Mouse (Mus musculus): ENCODE data around the gene Kalrn.

Gene Kalrn

DNA sequence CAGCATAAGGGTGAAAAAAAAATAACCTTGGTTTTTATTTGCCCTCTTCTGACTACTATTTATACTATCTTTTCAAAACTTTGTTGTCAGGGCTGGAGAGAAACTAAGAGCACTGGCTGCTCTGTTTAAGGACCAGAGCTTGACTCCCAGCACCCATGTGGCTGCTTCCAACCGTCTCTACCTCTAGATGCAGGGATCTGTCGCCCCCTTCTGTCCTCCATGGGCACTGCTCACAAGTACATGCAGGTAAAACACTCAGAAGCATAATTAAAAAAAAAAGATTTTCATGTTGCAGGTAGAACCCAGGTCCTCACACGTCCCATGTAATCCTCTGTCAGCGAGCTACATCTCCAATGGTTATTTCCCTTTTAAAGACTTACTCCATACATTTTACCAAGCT, 499.4 kb downstream of the Kalrn start:
- DNase-seq (ENCODE audit: low spot score), result no peak

GRCm38 (mm10) chr16:34072136-34072535, 501.2 kb downstream of the Kalrn start:
- DNase-seq (ENCODE audit: low spot score), result no peak

DNA sequence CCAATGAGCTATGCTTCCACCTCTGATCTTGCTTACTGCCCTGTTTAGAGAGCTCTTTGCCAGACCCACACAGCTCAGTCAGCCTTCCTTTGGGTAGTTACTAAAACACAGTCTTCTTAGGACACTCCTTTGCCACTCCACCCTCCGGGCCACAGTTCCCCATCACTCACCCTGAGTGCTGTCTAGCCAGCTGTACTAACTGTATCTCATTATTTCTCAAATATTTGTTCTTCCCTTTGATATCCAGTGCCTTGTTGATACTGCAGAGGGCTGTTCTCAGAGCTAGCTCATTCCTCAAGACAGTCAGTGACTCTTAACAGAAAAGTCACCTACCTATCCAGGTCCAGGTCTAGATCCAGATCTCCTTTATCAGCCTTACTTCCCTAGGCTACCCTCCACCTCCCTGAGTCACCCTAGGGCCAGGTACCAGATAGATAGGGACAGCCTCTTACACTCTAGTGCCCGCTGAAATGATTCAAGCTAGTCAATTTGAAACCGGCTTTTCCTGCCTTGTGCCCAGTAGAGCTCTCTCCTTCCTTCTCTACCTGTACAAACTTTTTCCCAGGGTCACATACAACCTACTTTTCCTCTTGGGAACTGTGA, 502.0 kb downstream of the Kalrn start:
- no peak for DNase-seq (ENCODE audit: low spot score)

- DNase-seq (ENCODE audit: low spot score), result no peak
Observed at GRCm38 (mm10) chr16:34069481-34069880, 503.9 kb downstream of the Kalrn start.

DNA sequence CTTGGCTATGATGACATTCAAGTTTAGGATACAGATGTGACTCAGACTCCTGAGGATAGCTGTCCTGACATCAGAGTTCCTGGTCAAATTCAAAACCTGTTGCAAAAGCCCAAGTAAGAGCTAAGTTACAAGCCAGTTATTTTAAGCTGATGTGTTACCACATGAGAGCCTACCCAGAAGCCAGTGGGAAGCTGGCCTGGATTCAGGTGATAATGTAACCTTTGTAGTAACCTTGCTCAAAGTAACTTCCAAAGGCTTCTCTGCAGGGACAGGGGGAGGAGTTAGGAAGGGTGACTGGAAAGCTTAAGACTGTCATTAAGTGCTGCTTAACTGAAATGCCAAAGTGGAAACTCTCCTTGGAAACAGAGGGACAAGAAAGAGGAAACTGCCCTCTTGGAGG, 506.4 kb downstream of the Kalrn start:
- no peak for DNase-seq (ENCODE audit: low spot score)

DNA sequence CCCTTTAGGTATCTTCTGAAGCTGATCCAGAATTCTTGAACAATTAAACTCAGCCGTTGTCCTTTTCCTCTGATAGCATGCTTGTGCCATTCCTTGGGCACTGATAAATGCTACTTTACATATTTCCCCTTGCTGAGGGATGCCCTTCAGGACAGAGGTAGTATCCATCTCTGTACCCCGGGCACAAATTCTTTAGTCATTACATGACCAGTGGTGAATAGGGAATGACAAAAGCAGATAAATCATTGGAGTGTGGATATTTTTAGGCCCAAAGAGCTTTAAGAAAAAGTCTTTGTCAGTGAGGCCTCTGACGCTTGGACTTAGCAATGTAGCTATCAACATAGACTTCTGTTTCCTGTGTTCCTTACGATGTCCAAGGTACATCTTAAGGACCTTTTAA, 507.0 kb downstream of the Kalrn start:
- DNase-seq (ENCODE audit: low spot score), result no peak

DNA sequence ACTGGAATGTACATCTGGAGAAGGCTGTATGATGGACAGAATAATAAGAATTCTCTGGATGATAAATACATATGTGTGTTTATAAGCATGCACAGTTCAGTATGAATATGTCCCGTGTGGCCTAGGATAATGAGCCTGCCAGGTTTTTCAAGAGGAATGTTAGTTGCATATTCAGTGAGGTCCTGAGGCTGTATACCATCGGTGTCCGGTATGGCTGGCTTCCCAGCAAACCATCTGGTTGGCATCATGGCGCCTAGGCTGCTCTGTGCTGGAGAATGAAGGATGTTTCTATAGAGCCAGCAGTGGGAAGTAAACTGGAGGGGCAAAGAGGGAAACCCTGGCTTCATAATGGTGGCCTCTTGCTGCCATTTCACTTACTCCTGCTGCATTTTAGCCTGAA, 510.0 kb downstream of the Kalrn start:
- DNase-seq (ENCODE audit: low spot score), result no peak

- DNase-seq (ENCODE audit: low spot score), result no peak
Observed at GRCm38 (mm10) chr16:34061661-34062060, 511.7 kb downstream of the Kalrn start.

GRCm38 (mm10) chr16:34058611-34059010, 514.7 kb downstream of the Kalrn start:
- no peak for DNase-seq (ENCODE audit: low spot score)

DNA sequence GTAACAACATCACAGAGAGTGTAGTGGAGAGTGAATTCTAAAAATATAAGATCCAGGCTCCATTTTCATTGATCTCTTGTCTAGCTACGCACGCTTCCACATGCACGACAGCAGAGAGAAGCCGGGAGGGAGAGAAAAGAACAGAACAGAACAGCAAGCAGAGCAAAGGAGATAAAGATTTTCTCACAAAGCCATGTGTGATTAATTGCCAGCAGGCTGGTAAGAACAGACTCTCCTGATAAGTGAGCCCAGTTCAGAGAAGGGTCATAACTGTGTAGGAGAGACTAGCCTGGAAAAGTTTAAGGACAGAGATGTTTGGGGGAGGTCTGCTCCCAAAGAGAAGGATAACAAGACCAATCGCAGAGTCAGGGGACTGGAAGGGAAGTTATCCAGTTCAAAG, 515.9 kb downstream of the Kalrn start:
- DNase-seq (ENCODE audit: low spot score), result no peak

- no peak for DNase-seq (ENCODE audit: low spot score)
Observed at GRCm38 (mm10) chr16:34056418-34057111, 516.8 kb downstream of the Kalrn start.

DNA sequence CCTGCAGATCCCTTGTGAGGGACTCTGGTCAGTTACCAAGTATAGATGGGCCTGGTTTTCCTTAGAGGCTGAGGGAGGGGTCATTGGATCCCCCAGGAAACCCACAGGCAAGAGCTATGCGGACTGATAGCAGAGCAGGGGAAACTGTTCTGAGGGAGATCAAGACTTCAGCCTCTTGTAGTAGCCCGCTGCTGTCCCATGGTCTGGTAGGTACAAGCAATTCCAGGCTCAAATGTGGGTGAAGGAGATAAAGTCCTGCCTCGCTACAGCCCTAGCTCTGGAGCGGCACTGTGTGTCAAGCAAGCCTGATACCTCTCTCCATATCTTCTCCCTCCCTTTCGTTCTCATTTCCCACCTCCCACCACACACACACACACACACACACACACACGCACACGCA, 523.2 kb downstream of the Kalrn start:
- no peak for DNase-seq (ENCODE audit: low spot score)

GRCm38 (mm10) chr16:34049361-34049760, 524.0 kb downstream of the Kalrn start:
- DNase-seq (ENCODE audit: low spot score), result no peak

GRCm38 (mm10) chr16:34048232-34048631, 525.1 kb downstream of the Kalrn start:
- no peak for DNase-seq (ENCODE audit: low spot score)

- no peak for DNase-seq (ENCODE audit: low spot score)
Observed at GRCm38 (mm10) chr16:34047543-34047942, 525.8 kb downstream of the Kalrn start.

- DNase-seq (ENCODE audit: low spot score), result no peak
Observed at GRCm38 (mm10) chr16:34047006-34047360, 526.3 kb downstream of the Kalrn start.

DNA sequence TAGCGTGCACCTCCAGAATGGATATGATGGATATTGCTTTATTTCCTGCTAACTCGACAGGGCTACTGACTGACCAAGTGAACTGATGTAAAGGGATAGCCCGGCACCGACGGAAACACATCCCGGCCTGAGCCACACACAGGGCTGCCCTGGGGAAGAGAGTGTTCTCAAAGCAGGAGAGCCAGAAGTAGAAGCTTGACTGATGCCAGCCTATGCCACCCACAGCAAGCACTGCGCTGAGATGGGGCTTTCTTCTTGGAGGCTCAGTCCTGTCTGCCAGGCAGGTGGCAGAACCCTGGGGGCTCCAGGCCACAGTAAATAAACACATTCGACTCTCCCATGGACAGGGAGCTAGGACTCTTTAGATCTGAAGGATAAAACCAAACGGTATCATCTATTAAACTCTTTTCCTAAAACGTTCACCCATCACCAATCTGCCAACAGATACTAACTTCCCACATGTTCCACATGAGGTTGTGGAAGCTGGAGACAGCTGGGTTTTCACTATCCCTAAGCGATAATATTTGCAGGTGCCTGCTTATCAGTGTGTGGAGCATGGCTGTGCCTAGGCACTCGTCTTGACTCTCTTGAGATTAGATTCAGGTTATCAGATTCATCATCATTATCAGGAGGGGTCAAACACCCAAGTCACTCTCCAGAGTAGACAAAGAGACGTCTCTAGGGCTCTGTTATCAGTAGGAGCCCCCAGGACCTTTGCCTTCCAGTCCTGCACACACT, 526.9 kb downstream of the Kalrn start:
- DNase-seq (ENCODE audit: low spot score), result no peak

DNA sequence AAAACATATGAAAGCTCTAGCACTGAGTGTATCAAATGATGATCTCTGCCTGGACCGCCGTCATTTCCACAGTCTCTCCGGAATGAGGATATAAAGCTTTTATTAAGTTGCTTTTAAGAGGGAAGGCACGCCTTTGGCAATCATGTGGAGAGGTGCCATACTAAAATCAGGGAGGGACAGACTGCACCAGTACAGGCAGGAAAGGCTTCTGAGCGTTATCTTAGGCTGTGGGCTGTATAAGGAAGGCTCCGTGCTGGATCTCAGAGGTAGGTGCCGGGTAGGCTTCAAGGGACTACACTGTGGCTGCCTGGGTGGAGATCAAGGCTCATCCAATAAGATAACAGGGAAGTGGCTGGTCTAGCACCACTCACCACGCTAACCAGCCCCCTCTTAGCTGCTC, 528.8 kb downstream of the Kalrn start:
- DNase-seq (ENCODE audit: low spot score), result no peak

- no peak for DNase-seq (ENCODE audit: low spot score)
Observed at GRCm38 (mm10) chr16:34043048-34043795, 530.1 kb downstream of the Kalrn start.

- DNase-seq (ENCODE audit: low spot score), result no peak
Observed at GRCm38 (mm10) chr16:34042586-34042985, 530.7 kb downstream of the Kalrn start.

- DNase-seq (ENCODE audit: low spot score), result no peak
Observed at GRCm38 (mm10) chr16:34040276-34040675, 533.1 kb downstream of the Kalrn start.

GRCm38 (mm10) chr16:34039736-34040135, 533.6 kb downstream of the Kalrn start:
- DNase-seq (ENCODE audit: low spot score), result no peak
